Mouse (Mus musculus) CD4-positive, CD25-positive, alpha-beta regulatory T cell, adult 9 weeks (primary cell): ENCODE measurements around the gene Gimap9. TPM values are rescaled to one million over a fixed set of nuclear protein-coding genes. Genes with fewer than 3 reads are reported as not detected.

Experiments
- polyA plus RNA-seq: library from polyadenylated mRNA; unstranded; fragments of 100-300 nt; shearing (Covaris generic); gene quantifications from one replicate; pipeline ENCODE4 v1.2.1, GENCODE M21; 2017

Gimap9 gene
- polyA plus RNA-seq, result 285 TPM

GRCm38 (mm10) chr6:48675931-48676859 is at the start of gene Gimap9:
TSS of gene Gimap9 (plus strand) at chr6:48676129.

GRCm38 (mm10) chr6:48626464-48626863 is 49.5 kb upstream of the Gimap9 start, which contains the start of gene AI854703:
TSS of gene AI854703 (plus strand) at chr6:48626764.

GRCm38 (mm10) chr6:48646995-48647394 is 28.9 kb upstream of the Gimap9 start, which contains the start of gene Gimap8:
TSS of gene Gimap8 (plus strand) at chr6:48647234.

GRCm38 (mm10) chr6:48684319-48684718 is 8.4 kb downstream of the Gimap9 start, which contains the start of gene Gimap4:
TSS of gene Gimap4 (plus strand) at chr6:48684549.

GRCm38 (mm10) chr6:48718455-48718854 is 42.5 kb downstream of the Gimap9 start, which contains the start of the genes Gm28053 and Gimap7:
TSS of gene Gm28053 (plus strand) at chr6:48718607.
TSS of gene Gimap7 (plus strand) at chr6:48718621.

Other genes starting within 250 kb of the Gimap9 start
- 14.2 TPM for gene Zfp467, start 230.3 kb upstream of the Gimap9 start, polyA plus RNA-seq
- 0.21 TPM for gene Sspo, start 227.9 kb upstream of the Gimap9 start, polyA plus RNA-seq
- gene Atp6v0e2, start 138.5 kb upstream of the Gimap9 start, polyA plus RNA-seq, result 0.29 TPM
- 57.5 TPM for gene Lrrc61, start 121.3 kb upstream of the Gimap9 start, polyA plus RNA-seq
- not detected for gene Rarres2, start 103.3 kb upstream of the Gimap9 start, polyA plus RNA-seq
- not detected for gene Gm45021, start 86.5 kb upstream of the Gimap9 start, polyA plus RNA-seq
- gene Repin1, start 82.2 kb upstream of the Gimap9 start, polyA plus RNA-seq, result 3.4 TPM
- not detected for gene Gm44965, start 82.2 kb upstream of the Gimap9 start, polyA plus RNA-seq
- 3.3 TPM for gene Zfp775, start 74.1 kb upstream of the Gimap9 start, polyA plus RNA-seq
- 5.2 TPM for gene AI854703, start 49.4 kb upstream of the Gimap9 start, polyA plus RNA-seq
- gene Gimap8, start 28.9 kb upstream of the Gimap9 start, polyA plus RNA-seq, result 194 TPM
- gene Gimap4, start 8.4 kb downstream of the Gimap9 start, polyA plus RNA-seq, result 1,424 TPM
- 1,045 TPM for gene Gimap6, start 32.1 kb downstream of the Gimap9 start, polyA plus RNA-seq
- 29.9 TPM for gene Gm28053, start 42.5 kb downstream of the Gimap9 start, polyA plus RNA-seq
- gene Gimap7, start 42.5 kb downstream of the Gimap9 start, polyA plus RNA-seq, result 306 TPM
- 196 TPM for gene Gimap1, start 62.9 kb downstream of the Gimap9 start, polyA plus RNA-seq
- gene Gimap5, start 70.1 kb downstream of the Gimap9 start, polyA plus RNA-seq, result 259 TPM
- gene Gimap3, start 94.7 kb downstream of the Gimap9 start, polyA plus RNA-seq, result 2,133 TPM
- 12.9 TPM for gene Tmem176a, start 164.8 kb downstream of the Gimap9 start, polyA plus RNA-seq
- 18.8 TPM for gene Tmem176b, start 165.4 kb downstream of the Gimap9 start, polyA plus RNA-seq
- not detected for gene Aoc1, start 196.8 kb downstream of the Gimap9 start, polyA plus RNA-seq